Mouse (Mus musculus) cerebellum, adult 11 months (tissue): ENCODE results near the gene Mocs2.

Source experiments
- DNase-seq: peaks from one replicate; pipeline ENCODE4 v3.0.0; 2022

The Mocs2 gene

DNA sequence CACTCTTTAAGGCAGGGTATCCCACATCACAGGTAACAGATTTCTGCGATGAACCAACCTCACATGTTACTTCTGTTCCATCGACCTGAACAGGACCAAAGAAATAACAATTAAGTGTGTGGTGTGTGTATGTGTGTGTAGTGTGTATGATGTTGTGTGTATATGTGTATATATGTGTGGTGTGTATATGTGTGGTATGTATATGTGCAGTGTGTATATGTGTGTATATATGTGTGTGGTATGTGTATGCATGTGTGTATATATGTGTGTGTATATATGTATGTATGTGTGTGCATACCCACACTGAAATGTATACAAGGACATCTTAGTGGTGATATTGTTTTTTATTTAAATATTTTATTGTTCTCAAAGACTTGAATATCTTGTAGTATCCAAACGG lies 36.4 kb downstream of the Mocs2 start:
- no peak for DNase-seq

DNA sequence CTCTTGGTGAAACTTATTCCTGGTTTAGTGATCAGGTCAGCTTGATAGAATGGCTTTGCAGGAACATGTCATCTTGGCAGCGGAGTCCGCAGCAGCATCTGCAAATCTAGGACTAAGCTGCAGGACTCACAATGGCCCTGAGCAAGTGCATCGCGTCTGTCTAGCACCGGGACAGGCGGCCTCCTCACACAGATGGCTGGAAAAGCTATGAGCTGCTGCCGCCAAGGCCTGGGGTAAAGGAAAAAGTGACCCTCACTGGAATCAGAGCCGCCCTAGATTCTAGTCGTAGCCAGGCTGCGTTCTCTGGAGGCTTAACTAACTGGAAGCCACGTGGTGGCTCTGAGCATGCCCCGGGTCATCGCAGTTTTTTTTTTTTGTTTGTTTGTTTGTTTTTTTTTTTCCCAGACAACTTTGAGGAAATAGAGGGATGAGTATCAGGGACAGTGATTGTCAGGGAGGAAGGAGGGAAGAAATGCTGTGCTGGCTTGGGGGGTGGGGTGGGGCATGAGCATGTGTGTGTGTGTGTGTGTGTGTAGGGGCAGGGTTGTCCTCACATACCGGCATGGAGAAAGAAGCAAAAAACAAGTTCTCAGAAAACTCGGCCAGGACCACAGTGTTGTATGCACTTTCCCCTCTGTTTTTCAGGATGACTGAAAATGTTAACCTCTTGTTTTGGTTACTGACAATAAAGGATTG lies 37.7 kb downstream of the Mocs2 start:
- peak; percentile 9 for DNase-seq

- no peak for DNase-seq
Observed at GRCm38 (mm10) chr13:114856269-114856627, 38.2 kb downstream of the Mocs2 start.

- no peak for DNase-seq
Observed at GRCm38 (mm10) chr13:114857525-114857924, 39.5 kb downstream of the Mocs2 start.

DNA sequence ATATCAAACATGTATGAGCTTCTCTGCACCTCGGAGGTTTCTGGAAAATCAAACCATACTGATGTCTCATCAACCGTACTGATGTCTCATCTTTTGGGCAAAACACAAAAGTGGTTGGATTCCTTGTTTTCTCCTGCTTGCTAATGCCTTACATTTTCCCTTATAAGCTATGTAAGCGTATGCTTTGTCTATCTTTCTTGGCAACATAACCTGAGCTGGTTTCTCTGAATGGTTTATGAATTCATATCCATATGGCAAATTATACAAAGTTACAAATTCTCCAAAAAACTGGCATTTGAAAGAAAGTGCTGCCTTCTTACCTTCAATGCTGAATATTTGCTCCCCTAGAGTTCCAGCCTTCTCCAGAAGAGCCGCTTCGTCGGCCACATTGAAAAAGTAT lies 56.7 kb downstream of the Mocs2 start:
- DNase-seq, result no peak

- no peak for DNase-seq
Observed at GRCm38 (mm10) chr13:114876005-114876520, 58.0 kb downstream of the Mocs2 start.

GRCm38 (mm10) chr13:114878667-114879066 lies 60.6 kb downstream of the Mocs2 start:
- no peak for DNase-seq
